Mouse (Mus musculus): ENCODE measurements around the gene Gm43064.
"Not testable (repeated sequence)": the region's sequence is repeated elsewhere in the genome, so short reads cannot be mapped to it uniquely, and the experiment has no call there.

The Gm43064 gene

DNA sequence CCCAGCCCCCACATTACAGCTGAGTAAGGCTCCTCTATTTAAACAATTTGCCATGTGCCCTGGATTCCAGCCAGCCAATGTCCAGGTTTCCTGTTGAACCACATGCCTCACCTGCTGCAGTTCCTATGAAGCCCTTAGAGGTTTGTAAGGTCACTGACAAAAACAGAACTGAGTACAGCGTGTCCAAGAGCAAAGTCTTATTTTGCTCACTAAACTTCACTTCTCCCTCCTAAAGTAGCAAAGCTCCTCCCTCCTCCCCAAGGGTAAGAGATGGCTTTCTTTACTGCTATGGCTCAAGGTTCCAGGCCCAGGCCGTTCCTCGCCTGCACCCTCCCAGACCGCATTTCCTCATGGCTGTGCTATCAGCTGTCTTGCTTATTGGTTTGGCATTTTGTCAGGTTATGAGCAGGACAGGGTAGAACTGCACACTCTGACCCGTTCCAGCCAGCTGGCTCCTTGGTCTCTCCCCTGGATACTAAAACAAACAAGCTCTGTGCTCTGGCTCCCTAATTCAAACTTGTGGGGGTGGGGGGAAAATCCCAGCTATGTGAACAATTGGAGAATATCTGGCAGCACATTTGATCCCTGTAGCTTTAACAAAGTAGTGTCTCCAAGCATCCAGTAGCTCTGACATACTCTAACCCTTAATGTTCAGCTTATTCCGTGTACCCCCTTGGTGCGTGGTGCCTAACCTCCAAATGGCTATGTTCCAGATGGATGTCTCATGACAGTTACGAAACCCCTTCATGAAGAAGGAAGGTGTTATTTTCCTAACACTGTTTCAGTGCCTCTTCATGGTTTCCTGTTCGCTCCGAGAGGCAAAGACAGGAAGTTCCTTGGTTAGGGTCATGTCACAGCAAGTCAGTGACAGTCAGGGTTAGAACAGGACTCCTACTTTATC lies 7.5 kb upstream of the Gm43064 start:
- DNase-seq, result peak; percentile 79

DNA sequence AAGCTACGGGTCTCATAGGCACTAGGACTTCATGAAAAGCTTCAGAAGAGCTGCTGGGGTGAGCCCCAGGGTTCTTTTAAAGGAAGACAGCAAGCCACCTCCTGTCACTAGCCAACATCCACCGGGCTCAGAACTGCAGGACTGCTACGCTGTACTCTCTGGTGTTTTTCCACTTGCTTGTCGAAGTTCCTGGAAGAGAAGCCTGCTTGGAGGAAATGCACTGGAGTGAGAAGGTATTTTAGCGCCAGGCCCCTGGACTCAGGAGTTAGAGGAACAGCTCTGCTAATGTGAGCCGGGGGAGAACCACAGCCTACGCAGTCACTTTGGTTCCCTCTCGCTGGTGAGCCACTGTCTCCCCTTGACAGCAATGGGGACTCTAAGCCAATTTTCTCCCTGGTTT lies 6.5 kb upstream of the Gm43064 start:
- DNase-seq, result peak; percentile 44

DNA sequence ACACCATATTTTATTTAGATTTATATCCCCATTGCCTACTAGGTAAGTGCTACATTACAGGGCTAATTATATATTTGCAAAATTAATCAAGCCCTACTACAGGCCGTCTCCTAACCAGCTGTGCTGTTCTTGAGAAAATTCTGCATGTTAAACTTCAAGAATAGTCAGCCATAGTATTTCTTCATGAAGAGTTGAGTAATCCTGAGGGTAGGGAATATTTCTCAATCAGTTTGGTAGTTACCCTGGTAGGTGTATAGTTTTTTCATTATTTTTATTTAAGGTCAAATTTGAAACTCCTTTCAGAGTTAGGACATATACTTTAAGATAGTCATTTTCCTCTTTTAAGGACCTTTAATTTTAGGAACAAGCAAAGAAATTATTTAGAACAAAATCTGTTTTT lies 3.7 kb upstream of the Gm43064 start:
- DNase-seq, result no peak

DNA sequence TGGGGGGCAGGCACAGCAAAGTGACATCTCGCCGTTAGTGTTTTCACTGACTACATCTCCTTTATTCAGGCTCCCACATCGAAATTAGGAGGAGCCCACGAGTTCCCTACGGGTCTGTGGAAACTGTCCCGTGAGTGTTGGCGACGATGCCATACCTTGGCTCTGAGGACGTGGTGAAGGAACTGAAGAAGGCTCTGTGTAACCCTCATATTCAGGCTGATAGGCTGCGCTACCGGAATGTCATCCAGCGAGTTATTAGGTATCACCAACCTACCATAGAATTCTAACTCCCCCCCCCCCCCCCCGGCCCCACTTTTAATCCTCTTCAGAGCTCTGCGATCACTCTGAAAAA lies 402 bp downstream of the Gm43064 start:
- no peak for DNase-seq

DNA sequence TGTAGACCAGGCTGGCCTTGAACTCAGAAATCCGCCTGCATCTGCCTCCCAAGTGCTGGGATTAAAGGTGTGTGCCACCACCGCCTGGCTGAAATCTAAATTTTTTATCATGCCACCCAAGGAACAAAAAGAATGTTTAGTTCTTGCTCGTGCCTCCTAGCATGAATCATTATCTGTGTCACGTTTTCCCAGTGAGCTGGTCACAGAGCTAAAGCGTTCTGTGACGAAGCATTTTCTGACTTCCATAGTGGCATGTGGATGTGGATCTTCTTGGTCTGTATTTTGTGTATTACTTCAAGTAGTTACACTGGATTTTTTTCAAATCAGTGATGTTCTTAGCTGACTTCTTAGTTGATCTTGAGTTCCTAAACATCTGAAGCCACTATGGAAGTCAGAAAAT lies 1.6 kb downstream of the Gm43064 start:
- DNase-seq, result no peak

DNA sequence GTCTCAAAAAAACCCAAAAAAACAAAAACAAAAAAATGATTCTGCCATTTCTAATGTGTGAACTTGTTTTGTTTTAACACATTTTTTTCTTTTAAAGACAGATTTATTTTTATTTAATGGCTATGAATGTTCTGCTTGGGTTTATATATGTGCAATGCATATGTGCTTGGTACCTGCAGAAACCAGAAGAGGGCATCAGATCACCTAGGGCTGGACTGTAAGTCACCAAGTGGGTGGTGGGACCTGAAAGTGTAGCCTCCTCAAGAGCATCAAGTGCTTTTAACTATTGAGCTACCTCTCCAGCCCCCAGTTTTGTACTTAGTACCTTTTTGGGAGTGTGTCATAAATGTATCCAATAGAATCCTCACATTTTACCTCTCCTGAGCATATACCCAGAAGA lies 18.2 kb downstream of the Gm43064 start:
- DNase-seq, result no peak

DNA sequence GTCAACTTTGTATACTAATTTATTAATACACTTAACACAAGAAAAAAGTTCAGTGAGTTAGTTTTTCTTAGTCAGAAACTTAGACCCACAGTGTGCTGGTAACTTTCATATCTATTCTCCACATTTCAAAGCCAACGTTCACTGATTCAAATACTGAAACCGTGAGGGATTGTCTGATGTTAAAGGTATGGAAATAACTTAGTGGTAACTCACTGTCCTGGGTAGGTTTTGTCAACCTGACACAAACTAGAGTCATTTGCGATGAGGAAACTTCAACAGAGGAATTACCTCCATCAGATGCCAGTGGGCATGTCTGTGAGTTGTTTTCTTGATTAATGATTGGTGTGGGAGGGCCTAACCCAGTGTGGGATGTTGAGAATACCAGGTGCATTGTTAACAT lies 19.7 kb downstream of the Gm43064 start:
- no peak for DNase-seq

DNA sequence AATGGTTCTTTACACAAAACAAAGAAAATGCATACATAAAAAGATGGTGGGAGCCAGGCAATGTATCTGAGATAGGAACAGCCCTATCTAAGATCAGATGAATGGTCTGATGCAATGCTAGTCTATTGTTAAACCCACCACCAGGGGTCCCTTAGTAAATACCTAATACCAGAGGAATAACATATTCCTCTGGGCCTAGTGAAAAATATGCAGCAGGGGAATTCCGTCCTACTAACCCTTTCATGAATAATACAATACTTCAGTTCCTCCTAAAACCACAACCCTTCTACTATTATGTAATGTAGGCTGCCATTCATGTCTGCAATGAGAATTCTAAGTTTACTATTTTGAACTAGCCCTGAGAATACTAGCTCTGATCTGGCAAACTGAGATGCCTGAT lies 21.3 kb downstream of the Gm43064 start:
- not testable (repeated sequence) for DNase-seq

DNA sequence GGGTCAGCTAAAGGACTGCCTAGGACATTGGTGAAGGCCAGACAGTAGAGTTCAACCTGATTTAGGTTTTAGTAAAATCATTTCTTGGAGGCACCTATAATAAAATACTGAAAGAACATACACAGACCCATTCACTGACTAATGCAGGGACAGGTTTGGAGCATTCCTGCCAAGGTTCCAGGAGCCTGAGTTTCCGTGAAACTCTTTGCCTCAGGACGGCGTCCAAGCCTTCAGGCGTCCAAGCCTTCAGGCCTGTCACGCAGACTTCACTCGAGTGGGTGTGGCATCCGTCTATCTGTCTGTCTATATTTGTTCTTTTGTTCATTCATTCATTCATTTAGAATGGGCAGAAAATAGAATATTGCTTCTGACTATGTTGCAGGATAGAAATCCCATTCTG lies 21.8 kb downstream of the Gm43064 start:
- DNase-seq, result no peak

DNA sequence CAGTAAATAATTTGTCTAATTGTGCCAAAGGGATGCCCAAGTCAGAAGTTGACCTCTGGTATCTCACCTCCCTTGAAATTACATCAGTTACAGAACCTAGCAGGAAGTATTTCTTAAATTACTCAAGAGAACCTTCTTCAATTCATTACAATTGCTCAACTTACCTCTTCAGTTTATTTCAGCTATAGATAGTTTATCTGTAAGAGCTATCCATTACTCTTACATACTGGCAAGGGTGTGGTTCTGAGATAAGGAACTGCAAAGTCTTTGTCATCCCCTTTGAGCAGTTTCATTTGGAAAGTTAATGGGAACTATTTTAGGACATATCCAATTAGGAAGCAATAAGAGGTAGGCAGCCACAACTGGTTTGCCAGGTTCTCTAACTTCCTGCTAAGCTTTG lies 23.1 kb downstream of the Gm43064 start, which contains the start of gene Bcl2l15:
Gene Bcl2l15 (plus strand): TSS at position 176 of the 400 bp plus-strand sequence.
- DNase-seq, result no peak

DNA sequence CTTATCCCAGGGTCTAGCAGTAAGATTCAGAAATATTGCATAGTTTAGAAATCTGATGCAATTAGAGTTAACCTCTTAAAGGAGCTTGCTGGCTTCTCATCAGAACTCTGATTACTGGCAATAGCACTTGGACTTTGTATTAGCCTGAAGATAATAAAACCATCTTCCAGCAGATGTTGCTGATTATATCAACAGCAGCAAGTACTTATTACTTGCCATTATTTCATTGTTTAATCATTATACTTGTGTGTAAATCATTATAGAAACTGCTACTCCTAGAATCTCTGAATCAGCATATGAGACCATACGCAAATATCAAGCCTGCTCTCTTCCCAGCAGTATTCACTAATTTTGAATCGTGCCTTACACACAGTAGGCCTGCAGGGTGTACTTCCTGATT lies 24.6 kb downstream of the Gm43064 start:
- no peak for DNase-seq

DNA sequence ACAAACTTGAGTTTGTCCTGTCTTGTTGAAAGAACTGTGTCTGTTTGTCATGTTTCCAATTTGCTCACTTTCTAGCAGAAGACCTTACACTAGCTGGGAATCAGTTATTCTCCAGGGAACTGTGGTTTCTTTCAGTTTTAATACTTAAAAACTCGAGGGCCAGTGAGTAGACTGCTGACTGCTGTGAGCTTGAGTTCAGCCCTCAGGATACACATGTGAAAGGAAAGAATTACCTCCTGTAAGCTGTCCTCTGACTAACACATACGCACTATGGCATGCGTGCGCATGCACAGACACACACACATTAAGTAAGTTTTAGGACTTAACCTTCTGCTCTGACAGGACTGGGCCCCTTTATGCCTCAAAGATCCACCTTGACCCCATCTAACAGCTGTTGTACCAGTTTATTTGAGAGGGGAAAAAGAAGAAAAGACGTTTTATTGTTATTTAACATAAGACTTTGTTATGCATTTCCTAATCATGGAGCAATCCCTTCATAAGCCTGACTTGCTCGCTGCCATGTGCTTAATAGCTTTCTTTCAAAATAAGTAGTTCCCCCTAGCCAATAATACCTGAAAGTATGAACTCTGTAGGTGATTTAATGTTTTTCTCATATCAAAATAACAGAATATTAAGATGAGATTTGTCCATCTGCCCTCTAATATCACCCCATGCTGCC lies 26.0 kb downstream of the Gm43064 start:
- no peak for DNase-seq

DNA sequence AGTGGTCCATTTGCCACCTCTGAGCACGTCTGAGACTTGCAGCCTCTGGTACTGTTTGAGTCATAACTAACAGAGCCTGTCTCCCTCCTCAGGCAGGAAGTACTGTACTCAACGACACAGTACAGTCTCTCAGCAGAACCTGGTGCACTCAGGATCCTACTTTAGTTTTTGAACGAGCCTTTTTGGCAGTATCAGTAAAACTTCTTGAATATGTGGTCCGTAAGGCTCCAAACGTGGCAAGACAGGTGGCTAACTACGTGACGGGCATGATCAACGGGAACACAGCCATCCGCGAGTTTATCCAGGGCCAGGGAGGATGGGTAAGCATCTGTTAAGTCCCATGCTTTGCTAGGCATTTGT lies 26.6 kb downstream of the Gm43064 start:
- DNase-seq, result no peak

DNA sequence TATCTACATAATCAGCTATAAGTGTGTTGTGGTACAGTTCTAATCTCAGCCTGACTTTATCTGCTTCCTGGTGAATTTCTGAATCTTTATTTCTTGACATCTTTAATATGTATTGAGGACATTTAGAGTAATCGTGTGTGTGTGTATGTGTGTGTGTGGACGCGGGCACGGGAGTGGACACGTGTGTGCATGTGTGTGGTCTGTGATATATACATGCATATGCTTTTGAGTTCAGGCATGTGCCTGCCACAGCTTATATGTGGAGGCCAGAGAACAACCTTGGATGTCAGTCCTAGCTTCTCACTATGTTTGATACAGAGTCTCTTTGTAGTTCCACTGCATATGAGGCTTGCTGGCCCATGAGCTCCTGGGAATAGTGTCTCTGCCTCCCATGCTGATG lies 27.1 kb downstream of the Gm43064 start:
- no peak for DNase-seq

DNA sequence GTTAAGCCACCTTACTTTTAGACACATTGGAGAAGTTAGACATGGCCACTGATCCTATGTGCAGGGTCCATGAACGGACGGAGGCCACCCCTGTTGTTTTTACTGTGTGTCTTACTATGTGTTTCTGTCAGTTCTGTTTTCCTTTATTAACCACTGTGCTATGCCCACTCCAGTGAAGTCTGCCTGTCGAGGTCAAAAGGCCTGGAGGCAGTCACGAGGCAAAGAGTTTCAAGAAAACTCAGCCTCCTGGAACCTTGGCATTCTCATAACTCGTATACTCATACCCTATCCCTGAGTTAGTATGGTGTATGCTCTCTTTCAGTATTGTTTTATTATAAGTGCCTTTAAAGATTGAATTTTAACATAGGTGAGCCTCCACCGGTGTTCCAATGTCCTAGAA lies 30.3 kb downstream of the Gm43064 start:
- DNase-seq, result no peak

DNA sequence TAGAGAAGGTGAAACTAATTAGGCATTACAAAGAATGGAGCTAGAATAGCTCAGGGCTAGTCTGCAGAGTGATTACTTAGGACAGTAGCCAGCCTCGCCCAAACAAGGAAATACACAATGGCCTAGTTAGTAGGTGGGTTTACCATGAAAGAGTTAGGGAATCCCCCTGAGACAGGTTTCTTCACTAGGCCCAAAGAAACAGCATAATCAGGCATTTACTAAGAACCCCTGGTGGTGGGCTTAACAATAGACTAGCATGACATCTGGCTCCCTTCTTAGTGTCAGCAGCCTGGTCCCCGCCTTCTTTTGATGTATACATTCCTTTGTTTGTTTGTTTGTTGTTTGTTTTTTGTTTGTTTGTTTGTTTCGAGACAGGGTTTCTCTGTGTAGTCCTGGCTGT lies 30.8 kb downstream of the Gm43064 start:
- DNase-seq, result not testable (repeated sequence)

DNA sequence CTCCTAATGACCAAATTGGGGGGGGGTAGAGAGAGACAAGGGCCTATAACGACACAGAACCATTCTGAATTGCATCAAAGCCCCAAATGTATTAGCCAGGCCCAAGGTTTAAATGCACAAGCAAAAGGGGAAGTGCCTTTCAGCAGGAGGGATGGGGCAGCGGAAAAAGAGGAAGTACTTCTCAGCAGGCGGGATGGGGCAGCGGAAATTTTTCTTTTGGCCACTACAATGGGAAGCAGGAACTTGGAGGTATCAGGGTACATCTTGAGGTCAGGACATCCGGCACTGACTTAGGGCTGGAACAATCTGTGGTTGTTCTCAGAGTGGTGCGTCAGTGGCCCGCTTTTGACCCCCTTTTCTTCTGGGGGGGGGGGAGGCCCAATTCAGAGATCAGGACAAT lies 31.6 kb downstream of the Gm43064 start:
- not testable (repeated sequence) for DNase-seq

DNA sequence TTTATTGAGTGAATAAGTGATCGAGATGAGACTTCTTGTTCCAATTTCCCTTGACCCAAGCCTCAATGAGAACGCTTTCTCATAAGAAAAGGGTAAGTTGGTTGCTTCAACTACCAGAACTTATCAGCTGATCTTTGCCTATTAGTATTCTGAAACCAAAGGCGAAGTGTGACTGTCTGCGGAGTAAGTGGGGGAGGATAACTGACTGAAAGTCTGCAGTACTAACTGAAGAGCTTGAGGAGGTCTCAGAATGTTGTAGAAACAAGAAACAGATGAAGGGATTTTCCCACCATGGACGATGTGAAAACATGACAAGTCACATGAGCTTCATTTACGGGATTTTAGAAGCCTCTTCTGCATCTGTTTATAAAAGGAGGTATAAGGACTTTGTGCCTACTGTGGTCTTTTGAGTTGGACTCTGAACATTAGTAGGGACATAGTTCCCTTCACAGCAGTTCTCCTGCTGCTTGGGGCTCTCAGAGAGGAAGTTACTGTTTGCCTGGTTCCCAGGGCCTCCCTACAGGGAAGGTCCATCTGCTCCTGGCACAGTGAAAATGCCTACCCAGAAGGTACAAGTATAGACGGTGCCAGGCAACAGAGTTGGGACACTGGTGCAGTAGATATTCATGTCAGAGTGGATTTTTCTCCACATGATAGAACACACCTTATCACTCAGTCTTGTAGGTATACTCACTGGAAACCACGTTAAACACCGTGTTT lies 41.4 kb downstream of the Gm43064 start:
- peak; percentile 13 for DNase-seq

DNA sequence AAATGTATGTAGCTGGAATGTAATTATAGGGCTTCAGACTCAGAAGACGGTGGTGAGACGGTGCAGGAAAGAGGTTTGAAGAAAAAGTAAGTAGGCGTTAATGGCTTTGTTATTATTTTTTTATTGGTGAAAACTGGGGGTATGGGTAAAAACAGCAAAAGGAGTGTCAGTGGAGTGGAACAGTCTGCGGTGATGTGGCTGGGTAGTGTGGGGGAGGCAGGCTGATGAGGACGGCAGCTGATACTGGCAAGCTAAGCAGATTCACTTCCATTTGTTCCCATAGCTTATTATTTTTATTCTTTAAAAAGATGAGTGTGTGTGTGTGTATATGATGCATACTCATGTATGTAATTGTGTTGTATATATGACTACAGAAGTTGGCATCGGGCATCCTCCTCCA lies 42.1 kb downstream of the Gm43064 start:
- no peak for DNase-seq

DNA sequence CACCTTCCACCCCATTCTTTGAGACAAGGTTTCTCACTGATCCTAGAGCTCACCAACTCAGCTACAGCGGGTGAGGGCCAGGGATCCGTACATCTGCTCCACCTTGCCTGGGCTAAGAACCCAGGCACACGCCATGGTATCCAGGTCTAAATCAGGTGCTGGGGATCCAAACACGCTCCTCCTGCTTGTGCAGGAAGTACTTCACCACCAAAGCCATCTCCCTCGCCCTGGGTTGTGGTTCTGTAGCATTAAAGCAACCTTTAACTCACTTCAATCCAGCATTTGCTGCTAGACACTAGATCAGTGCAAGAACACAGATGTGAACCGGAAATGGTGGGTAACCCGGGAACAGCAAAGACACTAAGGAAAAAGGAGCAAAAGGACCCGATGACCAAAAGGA lies 42.5 kb downstream of the Gm43064 start:
- no peak for DNase-seq

DNA sequence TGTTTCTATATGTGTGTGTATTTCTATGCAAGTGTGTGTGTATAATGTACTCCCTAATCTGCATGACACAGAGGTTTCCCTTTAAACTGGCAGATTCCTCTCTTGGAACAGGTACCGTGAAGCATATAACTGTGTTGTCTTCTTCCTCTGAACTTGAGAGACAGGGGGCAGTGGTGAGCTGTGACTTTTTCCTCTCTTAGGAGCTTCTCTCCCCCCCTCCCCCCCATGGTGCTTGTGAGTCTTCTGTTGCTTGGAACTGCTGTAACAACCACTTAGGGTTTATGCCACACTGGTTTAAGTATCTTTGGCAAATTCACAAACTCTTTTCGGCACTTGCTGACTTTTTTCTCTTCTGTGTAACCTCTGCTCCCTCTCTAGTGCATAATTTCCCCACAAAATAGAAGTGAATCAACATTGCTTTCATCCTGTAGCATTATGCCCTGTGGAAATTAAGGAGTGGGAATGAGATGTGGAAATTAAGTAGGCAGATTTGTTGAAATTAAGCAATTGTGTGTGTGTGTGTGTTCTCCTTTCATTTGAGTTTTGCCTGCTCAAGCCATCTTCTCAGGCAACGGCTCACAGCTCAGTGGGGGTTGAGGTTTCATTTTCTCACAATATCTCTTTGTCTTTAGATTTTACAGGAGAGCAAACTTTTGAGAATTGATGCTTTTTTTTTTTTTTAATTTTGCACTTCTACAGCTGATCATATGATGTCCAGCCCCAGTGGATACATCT lies 43.4 kb downstream of the Gm43064 start:
- DNase-seq, result peak; percentile 74

DNA sequence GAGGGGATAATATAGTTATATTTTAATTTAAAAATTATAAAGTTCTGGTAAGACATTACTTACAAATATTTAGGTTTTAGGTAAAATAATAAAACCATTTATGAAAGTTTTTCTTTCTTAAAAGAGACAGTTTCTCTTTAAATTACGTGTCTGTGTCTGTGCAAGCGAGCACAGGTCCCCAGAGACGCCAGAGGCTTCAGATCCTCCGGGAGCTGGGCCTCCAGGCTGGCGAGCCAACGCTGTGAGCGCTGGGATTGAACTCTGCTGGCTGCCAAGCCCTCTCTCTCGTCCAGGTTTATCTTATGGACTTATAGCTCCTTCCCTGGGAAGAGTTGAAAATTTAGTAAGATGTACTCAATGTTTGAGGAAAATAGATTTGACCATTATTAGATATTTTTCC lies 44.4 kb downstream of the Gm43064 start:
- no peak for DNase-seq

Measured in kidney, postnatal 10 days (tissue).